Mouse (Mus musculus) bone marrow, adult 2 months (tissue): ENCODE results near the gene Ttc33. TPM values are rescaled to one million over a fixed set of nuclear protein-coding genes. Genes with fewer than 3 reads are reported as not detected.

Source experiments
- H3K27ac ChIP-seq: fragments of 200-500 bp; 2 replicates; pipeline ENCODE4 v1.5.1; 2012; ENCODE audit warnings: low read depth, mild to moderate bottlenecking, control low read depth, inconsistent platforms, low read length; ENCODE audit not compliant: control insufficient read depth, poor library complexity, insufficient read depth
- H3K4me1 ChIP-seq: fragments of 200-500 bp; 2 replicates; pipeline ENCODE4 v1.6.1; 2011; ENCODE audit warnings: low read length; ENCODE audit not compliant: control insufficient read depth, insufficient read depth
- H3K4me3 ChIP-seq: fragments of 200-500 bp; replicated peaks from 2 replicates; pipeline ENCODE3; 2011; ENCODE audit warnings: mild to moderate bottlenecking, low read depth, low read length, control low read depth; ENCODE audit not compliant: control insufficient read depth
- CTCF ChIP-seq: fragments of 200-500 bp; IDR thresholded peaks from 2 replicates; pipeline ENCODE4 v1.5.1; 2011; ENCODE audit warnings: low read length, control low read depth; ENCODE audit not compliant: control insufficient read depth, insufficient read depth
- POLR2A ChIP-seq: fragments of 200-500 bp; IDR thresholded peaks from 2 replicates; pipeline ENCODE4 v1.6.1; 2011; ENCODE audit warnings: low read depth, mild to moderate bottlenecking, control low read depth, low read length, borderline replicate concordance; ENCODE audit not compliant: control insufficient read depth
- WGBS: fragments of 180-500 bp; shearing (Covaris S2); methylation state at CpG from one replicate; pipeline ENCODE4 v1.1.7; 2018; 5-methylcytosine and 5-hydroxymethylcytosine counted together
- polyA plus RNA-seq: library from polyadenylated mRNA; stranded (reverse); fragments of >200 nt; gene quantifications from 2 replicates; pipeline ENCODE4 v1.2.4, GENCODE M21; 2011; ENCODE audit warnings: low replicate concordance; ENCODE audit not compliant: missing spikeins, insufficient read depth, insufficient read length

Ttc33 gene
- polyA plus RNA-seq, 1 experiment: 10.6 TPM

DNA sequence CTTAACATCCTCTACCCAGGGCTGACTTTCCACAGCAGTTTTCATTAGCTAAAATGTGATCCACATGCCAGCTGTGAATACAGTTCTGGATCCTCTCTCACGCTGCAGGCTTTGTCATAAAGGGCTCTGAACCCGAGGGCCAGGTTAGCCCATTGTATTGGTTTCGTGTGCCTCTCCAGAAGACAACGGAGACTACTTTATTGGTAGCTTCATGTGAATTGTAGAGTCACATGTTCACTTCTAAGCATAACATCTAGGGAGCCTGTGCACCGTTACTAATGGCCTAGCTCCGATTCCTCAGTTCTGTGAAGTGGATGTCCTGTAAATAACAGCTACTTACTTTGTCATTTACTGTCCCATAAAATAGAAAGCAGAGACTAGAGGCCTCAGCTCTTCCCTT is 55.0 kb downstream of the Ttc33 start:
- TF ChIP-seq POLR2A (no peak), CTCF (no peak)
- Histone ChIP-seq H3K4me1 (peaks cover 3% of the 10 kb centered on the region; the same call in 1 of the 2 replicates), H3K4me3 (no peak overlapping the region), H3K27ac (no peak overlapping the region)
- 30% methylated on average over 6 of the region's 6 CpGs for WGBS

DNA sequence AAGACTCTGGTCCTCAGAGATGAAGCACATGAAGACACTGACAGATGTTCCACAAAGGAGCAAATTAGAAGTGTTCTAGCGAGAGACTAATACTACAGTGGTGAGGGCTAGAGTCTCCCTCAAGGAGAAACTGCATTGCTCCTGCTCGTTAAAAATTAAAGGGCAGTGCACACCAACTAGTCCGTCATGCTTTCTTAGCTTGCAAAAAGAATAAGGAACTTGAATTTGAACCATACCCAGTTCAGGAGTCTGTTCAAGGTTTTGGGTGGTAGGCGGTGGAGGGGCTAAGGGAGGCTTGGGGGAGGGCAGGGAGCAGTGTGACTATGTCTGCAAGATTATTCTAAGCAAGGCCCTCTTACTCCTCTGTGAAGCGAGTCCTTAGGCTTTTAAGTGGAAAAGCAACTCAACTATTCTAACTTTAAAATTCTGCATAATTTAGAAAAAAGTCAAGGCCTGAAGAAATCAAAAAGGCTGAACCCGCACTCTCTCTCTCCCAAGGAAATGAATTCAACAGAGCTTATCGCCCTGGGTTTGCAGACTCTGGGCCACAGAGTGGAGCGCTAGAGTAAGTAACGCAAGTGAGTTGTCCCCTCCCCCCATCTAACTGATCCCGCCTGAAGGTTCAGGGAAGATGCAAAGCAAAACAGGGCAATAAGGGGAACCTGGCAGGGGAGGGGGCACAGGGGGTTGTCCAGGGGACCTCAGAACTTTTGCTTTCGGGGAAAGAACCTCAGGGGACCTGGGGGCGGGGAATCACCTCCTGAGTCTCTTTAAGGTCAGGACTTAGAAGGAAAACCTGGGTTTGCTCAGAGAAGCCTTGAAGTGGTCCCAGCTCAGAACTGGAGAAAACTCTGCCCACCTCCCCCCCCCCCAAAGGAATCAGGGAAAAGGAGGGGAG is 56.2 kb downstream of the Ttc33 start:
- TF ChIP-seq POLR2A (no peak), CTCF (peak; percentile 32; the same call in 1 of the 2 replicates)
- Histone ChIP-seq H3K27ac (peak overlapping the region; percentile 58), H3K4me3 (peak overlapping the region; percentile 81), H3K4me1 (peaks cover 3% of the 10 kb centered on the region; the same call in 1 of the 2 replicates)
- 6% methylated on average over 12 of the region's 12 CpGs for WGBS

DNA sequence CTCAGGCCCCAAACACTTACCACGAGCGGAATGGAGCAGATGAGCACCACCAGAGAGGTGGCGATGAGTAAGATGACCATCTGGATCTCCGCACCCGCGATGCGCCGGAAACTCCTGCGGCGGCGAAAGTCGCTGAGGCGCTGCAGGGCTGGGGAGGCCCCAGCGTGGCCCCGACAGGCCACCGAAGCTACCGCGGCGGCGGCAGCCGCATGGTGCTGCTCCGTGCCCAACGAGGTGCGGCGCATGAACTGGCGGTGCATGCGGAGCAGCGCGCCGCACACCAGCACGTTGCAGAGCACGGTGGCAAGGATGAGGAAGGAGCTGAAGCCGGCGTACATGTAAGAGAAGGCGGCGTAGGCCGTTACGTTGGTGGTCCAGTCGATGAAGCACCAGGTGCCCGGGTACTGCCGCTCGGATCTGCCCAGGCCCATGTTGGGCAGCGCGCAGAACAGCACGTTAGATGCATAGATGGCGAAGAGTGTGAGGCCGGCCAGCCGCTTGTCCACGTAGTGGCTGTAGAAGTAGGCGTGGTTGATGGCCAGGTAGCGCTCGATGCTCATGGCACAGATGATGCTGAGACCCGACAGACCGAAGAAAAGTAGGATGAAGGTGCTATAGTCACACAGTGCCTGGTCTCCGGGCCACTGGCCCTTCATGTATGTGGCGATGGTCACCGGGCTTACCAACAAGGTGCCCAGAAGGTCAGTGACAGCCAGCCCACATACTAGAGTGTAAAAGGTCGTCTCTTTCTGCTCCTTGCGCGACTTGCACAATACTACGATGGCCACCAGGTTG is 57.1 kb downstream of the Ttc33 start:
- Histone ChIP-seq H3K4me1 (peaks cover 3% of the 10 kb centered on the region; the same call in 1 of the 2 replicates), H3K27ac (peak overlapping the region; percentile 58), H3K4me3 (peak overlapping the region; percentile 81)
- 3% methylated on average over 61 of the region's 61 CpGs for WGBS
- no peak for TF ChIP-seq CTCF
- peak; percentile 43; the same call in 1 of the 2 replicates for TF ChIP-seq POLR2A

DNA sequence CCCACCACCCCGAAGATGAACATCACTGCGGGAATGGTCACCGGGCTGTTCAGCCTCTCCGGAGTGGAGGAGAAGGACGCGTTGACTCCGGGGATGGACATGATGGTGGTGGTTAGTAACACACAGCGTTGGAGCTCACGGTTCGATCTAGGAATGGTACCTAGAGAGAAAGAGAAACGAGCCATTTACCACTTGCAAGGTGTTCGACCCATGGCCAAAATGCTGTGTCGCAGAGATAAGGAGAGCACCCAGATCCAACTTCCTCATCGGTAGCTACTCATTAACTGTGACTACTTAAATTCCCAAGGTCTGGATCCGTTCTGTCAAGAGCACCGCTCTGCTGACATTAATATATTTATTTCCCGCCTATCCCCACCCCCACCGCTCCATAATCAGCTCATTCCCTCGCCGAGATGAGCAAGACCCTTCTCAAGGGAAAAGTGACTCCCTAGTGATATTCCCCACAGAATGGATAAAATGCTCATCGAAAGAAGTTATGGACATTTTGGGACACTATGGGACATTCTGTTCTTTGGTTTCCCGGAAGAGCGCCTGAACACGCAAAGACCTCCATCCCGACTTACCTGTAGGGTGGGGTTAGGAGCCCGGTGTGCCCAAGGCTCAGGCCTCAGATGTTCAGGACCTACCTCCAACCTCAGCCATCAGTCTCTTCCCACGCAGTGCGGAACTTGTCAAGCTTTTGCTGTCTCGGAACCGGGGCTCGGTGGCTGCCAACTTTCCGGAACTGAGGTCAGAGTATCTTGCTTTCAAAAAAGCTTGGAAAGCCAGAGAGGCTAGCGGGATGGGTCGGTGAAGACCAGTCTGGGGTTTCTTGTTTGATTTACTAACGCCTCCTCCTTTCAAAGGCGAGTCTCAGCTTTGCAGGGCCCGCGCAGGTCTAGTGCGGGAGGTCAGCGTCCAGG is 58.0 kb downstream of the Ttc33 start:
- TF ChIP-seq CTCF (no peak), POLR2A (no peak)
- peak overlapping the region; percentile 81 for H3K27ac ChIP-seq
- 2% methylated on average over 40 of the region's 40 CpGs for WGBS
- peak overlapping the region; percentile 81 for H3K4me3 ChIP-seq
- H3K4me1 ChIP-seq: peaks cover 3% of the 10 kb centered on the region; the same call in 1 of the 2 replicates

DNA sequence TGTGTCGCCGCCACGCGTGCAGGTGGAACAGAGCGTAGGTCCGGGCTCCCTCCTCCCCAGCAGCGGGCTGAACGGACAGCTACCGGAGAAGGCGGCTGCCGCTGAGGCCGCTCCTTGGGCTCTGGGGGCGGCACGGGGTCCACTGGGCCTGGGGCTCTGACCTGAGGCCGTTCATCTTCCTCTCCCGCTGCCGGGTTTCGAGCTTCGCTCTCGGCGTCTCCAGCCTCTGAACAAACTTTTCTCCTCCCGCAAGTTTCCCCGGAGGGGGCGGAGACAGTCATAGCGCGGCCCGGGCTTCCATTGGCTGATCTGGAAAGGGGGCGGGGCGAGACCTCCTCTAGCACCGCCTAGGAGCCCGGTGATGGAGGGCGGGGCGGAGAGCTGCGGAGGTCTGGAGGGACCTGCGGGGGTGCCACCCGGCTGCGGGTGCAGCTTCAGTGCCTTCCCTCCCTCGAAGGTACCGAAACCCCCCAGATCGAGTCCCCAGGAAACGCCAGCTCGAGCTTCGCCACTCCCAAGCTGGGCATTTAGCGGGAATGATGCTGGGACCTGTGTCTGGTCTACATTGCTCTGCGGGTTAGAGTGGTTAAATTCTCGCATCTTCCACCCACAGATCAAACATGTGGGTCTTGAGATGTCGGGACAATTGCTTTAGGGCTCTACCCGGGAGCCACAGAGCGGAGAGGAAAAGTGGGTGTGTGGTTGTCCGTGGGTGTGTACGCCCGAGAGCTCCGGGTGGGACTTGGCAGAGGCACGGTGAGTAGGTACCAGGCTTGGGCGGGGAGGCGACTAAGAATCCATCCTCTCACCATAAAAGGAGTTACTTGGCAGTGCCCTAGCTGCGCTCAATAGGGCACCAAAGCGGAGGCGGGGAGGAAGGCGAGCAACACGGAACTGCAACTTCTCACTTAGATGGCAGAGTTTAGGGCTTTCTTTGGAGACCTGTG is 58.9 kb downstream of the Ttc33 start, which contains the start of gene Ptger4:
Gene Ptger4, minus strand, starts transcription at position 229 of the 947 bp plus-strand sequence.
- peak within 1 kb of the TSS; percentile 81 for H3K27ac ChIP-seq
- TF ChIP-seq CTCF (no peak), POLR2A (peak; percentile 88)
- H3K4me3 ChIP-seq: peak within 1 kb of the TSS; percentile 84
- under 1% methylated on average over 61 of the region's 61 CpGs for WGBS
- H3K4me1 ChIP-seq: peaks cover 3% of the 10 kb centered on the region; the same call in 1 of the 2 replicates

DNA sequence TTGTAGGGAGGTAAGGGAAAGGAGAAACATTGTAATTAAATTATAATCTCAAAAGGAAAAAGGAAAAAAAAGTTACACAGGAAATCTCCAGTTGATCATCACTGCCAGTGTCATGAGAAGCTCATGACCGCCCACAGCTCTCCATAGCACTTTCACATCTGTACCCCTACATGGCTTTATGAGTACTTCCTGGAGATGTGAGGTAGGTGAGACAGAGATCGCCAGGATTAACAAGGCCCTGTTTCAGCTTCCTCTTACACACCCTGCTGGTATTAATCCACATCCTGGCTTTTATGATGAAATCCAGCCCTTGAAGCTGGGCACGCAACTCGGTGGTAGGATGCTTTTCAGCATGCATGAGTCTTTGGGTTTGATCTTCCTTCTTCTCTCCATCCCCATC is 64.9 kb downstream of the Ttc33 start:
- TF ChIP-seq POLR2A (no peak), CTCF (no peak)
- 29% methylated on average over 4 of the region's 4 CpGs for WGBS
- no peak overlapping the region for H3K4me3 ChIP-seq
- H3K27ac ChIP-seq: no peak overlapping the region
- H3K4me1 ChIP-seq: peaks cover 1% of the 10 kb centered on the region; the same call in 1 of the 2 replicates

DNA sequence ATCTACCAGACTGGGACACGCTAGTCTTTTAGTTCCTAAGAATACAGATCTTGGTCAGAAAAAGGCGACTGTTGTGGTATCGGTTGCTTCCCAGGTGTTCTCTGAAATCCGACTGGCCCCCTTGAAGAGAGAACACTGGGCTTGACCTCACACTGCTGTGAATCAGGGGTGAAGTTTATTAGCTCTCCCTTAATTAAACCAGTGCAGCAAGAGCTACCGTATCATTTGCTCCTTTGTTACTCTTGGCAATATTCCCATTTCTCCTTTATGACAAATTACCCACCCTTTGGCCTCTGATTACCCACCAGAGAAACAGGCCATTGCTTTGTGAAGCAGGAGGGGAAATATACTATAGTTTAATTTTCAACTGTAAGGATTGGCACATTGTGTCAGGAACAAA is 74.9 kb downstream of the Ttc33 start:
- 85% methylated on average over 5 of the region's 5 CpGs for WGBS
- H3K27ac ChIP-seq: no peak overlapping the region
- H3K4me3 ChIP-seq: no peak overlapping the region
- peaks cover 7% of the 10 kb centered on the region; the same call in 1 of the 2 replicates for H3K4me1 ChIP-seq
- TF ChIP-seq CTCF (no peak), POLR2A (no peak)
